Mouse (Mus musculus): ENCODE data around the gene Retreg3. TPM values are rescaled to one million over a fixed set of nuclear protein-coding genes. Genes with fewer than 3 reads are reported as not detected.

The Retreg3 gene
- polyA plus RNA-seq, 1 experiment, result 55.0 TPM

DNA sequence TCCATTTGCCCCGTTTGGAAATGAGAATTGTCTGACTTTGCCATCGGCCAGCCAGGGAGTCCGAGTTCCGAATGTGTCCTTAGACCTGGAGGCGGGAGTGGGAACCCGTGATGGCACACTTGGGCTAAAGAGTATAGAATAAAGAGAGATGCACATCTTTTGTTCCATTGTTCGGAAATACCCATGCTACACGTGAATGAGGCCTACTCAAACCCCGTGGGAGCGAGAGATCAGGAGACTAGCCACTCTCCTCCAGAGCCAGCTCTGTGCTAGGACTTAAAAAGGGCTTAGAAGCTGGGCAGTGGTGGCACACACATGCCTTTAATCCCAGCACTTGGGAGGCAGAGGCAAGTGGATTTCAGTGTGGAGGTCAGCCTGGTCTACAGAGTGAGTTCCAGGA is 60.2 kb downstream of the Retreg3 start:
- Histone ChIP-seq H3K36me3 (ENCODE audit: control insufficient read depth, insufficient read depth, low read length) (peaks cover 7% of the 10 kb centered on the region; the same call in 1 of the 2 replicates), H3K4me3 (ENCODE audit: low read depth, low read length) (no peak overlapping the region)

DNA sequence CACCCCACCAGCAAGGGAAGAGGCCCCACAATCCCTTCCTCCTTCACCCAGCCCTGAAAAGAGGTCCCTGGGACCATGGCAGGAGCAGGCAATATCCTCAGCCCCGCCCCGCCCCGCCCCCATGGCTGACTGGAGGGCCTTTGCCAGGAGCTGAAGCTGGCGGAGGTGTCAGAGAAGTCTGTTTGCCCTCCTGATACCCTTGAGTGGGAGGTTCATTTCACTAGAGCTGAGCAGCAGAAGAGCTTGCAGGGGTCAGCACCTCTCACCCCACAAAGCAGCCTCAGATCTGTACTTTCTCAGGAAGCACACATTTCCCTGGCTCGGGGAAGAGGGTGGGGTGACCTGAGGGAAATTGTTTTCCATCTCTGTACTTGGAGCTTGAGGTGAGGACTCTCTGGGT is 61.0 kb downstream of the Retreg3 start:
- no peak overlapping the region for H3K4me3 ChIP-seq (ENCODE audit: low read depth, low read length)
- 37% methylated on average over 5 of the region's 5 CpGs for WGBS
- H3K27me3 ChIP-seq (ENCODE audit: control insufficient read depth, insufficient read depth, low read length), result no peaks in the 10 kb centered on the region
- peaks cover 7% of the 10 kb centered on the region; the same call in 1 of the 2 replicates for H3K36me3 ChIP-seq (ENCODE audit: control insufficient read depth, insufficient read depth, low read length)
- peaks cover 43% of the 10 kb centered on the region for H3K4me1 ChIP-seq (ENCODE audit: control insufficient read depth, insufficient read depth, insufficient read length, low read length)
- no peak for TF ChIP-seq CTCF (IDR thresholded peaks at IDR 0.05; ENCODE audit: extremely low read depth, insufficient read length, insufficient replicate concordance, low read depth, low read length)
- TF ChIP-seq POLR2A (IDR thresholded peaks at IDR 0.05; ENCODE audit: low read depth, low read length), result no peak
- H3K27ac ChIP-seq (ENCODE audit: insufficient read depth, low read depth, low read length), result peak overlapping the region; percentile 88; the same call in 1 of the 2 replicates

More for the DNA sequence above, 60.2 kb downstream of the Retreg3 start:
- 89% methylated on average over 10 of the region's 10 CpGs for WGBS
- peaks cover 49% of the 10 kb centered on the region for H3K4me1 ChIP-seq (ENCODE audit: control insufficient read depth, insufficient read depth, insufficient read length, low read length)
- no peaks in the 10 kb centered on the region for H3K27me3 ChIP-seq (ENCODE audit: control insufficient read depth, insufficient read depth, low read length)
- peak overlapping the region; percentile 88 for H3K27ac ChIP-seq (ENCODE audit: insufficient read depth, low read depth, low read length)
- TF ChIP-seq POLR2A (IDR thresholded peaks at IDR 0.05; ENCODE audit: low read depth, low read length) (no peak), CTCF (IDR thresholded peaks at IDR 0.05; ENCODE audit: extremely low read depth, insufficient read length, insufficient replicate concordance, low read depth, low read length) (no peak)

DNA sequence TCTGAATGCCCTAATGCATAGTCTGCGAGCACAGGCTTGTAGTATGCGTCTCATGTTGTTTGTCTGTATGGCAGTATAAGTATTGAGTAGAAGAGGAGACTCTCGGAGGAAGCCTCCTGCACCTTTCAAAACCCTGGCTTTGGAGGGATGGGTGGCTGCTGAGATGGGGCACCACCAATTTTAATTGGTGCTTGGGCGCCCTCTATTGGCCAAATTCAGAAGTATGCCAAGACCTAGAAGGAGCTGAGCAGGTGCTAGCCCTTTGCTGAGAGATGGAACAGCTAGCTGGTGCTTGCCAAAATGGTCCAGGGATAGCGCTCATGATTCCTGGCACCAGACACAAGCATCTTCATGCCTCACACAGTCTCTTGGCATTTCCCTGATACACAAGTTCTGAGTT is 61.8 kb downstream of the Retreg3 start:
- peaks cover 4% of the 10 kb centered on the region; the same call in 1 of the 2 replicates for H3K36me3 ChIP-seq (ENCODE audit: control insufficient read depth, insufficient read depth, low read length)
- WGBS, result 19% methylated on average over 5 of the region's 5 CpGs
- no peaks in the 10 kb centered on the region for H3K27me3 ChIP-seq (ENCODE audit: control insufficient read depth, insufficient read depth, low read length)
- H3K4me3 ChIP-seq (ENCODE audit: low read depth, low read length), result no peak overlapping the region
- H3K27ac ChIP-seq (ENCODE audit: insufficient read depth, low read depth, low read length), result peak overlapping the region; percentile 73; the same call in 1 of the 2 replicates
- H3K4me1 ChIP-seq (ENCODE audit: control insufficient read depth, insufficient read depth, insufficient read length, low read length), result peaks cover 40% of the 10 kb centered on the region
- peak; percentile 86; the same call in 1 of the 2 replicates for TF ChIP-seq CTCF (IDR thresholded peaks at IDR 0.05; ENCODE audit: extremely low read depth, insufficient read length, insufficient replicate concordance, low read depth, low read length)
- TF ChIP-seq POLR2A (IDR thresholded peaks at IDR 0.05; ENCODE audit: low read depth, low read length), result no peak

DNA sequence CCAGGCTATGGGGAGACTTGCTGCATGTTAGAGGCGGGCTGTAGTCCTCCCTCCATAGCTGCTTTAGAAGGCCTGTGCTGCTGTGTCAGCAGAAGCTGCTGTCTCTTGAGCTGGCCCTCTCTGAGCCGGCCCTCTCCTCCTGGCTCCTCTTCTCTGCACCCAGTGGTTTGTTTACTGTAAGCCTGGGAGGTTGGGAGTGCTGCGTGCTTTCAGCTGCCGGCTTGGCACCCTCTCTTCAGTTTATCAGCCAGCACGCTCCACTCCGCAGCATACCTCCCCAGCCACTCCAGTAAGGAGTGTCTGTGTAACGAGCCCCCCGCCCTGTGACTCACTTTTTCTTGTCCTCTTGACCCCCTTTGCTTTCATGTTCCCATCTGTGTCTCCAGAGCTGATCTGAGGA is 62.8 kb downstream of the Retreg3 start:
- H3K4me1 ChIP-seq (ENCODE audit: control insufficient read depth, insufficient read depth, insufficient read length, low read length), result peaks cover 39% of the 10 kb centered on the region
- peaks cover 3% of the 10 kb centered on the region; the same call in 1 of the 2 replicates for H3K36me3 ChIP-seq (ENCODE audit: control insufficient read depth, insufficient read depth, low read length)
- H3K27me3 ChIP-seq (ENCODE audit: control insufficient read depth, insufficient read depth, low read length), result no peaks in the 10 kb centered on the region
- TF ChIP-seq CTCF (IDR thresholded peaks at IDR 0.05; ENCODE audit: extremely low read depth, insufficient read length, insufficient replicate concordance, low read depth, low read length) (no peak), POLR2A (IDR thresholded peaks at IDR 0.05; ENCODE audit: low read depth, low read length) (no peak; the same call in 1 of the 2 replicates)
- H3K27ac ChIP-seq (ENCODE audit: insufficient read depth, low read depth, low read length), result peak overlapping the region; percentile 73
- H3K4me3 ChIP-seq (ENCODE audit: low read depth, low read length), result no peak overlapping the region
- WGBS, result 13% methylated on average over 8 of the region's 8 CpGs

DNA sequence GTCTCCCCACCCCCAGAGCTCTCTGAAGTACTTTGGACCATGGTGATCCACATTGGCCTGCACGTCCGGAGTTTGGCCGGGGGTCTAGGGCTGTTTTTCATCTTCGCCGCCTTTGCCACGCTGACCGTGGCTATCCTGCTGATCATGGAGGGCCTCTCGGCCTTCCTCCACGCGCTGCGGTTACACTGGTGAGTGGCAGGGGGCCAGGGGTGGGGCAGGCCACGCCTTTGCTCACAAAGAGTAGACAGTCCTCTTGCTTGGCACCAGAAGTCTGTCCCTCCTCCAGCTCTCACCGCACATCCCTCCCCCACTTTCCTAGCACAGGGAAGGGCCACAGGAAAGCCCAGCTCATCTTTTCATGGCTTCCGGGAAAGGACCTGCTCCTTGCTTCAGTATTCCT is 64.3 kb downstream of the Retreg3 start:
- Histone ChIP-seq H3K4me1 (ENCODE audit: control insufficient read depth, insufficient read depth, insufficient read length, low read length) (peaks cover 39% of the 10 kb centered on the region), H3K27ac (ENCODE audit: insufficient read depth, low read depth, low read length) (no peak overlapping the region), H3K4me3 (ENCODE audit: low read depth, low read length) (no peak overlapping the region), H3K27me3 (ENCODE audit: control insufficient read depth, insufficient read depth, low read length) (no peaks in the 10 kb centered on the region), H3K36me3 (ENCODE audit: control insufficient read depth, insufficient read depth, low read length) (peaks cover 4% of the 10 kb centered on the region; the same call in 1 of the 2 replicates)
- WGBS, result 44% methylated on average over 14 of the region's 14 CpGs
- no peak for TF ChIP-seq CTCF (IDR thresholded peaks at IDR 0.05; ENCODE audit: extremely low read depth, insufficient read length, insufficient replicate concordance, low read depth, low read length)
- TF ChIP-seq POLR2A (IDR thresholded peaks at IDR 0.05; ENCODE audit: low read depth, low read length), result no peak

DNA sequence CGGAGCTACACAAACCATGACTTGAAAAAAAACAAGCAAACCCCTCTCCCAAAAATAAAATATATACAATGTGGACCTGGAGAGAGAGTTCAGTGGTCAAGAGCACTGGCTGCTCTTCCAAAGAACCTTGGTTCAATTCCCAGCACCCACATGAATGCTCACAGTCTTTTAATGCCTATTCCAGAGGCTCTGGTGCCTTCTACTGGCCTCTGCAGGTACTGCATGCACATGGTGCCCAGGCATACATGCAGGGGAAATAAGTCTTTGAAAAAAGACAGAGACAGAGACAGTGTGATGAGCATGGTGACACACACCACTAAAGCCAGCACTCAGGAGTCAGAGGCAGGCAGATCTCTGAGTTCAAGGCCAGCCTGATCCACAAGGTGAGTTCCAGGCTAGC is 65.7 kb downstream of the Retreg3 start:
- no peaks in the 10 kb centered on the region for H3K27me3 ChIP-seq (ENCODE audit: control insufficient read depth, insufficient read depth, low read length)
- 98% methylated on average over 1 of the region's 1 CpGs for WGBS

DNA sequence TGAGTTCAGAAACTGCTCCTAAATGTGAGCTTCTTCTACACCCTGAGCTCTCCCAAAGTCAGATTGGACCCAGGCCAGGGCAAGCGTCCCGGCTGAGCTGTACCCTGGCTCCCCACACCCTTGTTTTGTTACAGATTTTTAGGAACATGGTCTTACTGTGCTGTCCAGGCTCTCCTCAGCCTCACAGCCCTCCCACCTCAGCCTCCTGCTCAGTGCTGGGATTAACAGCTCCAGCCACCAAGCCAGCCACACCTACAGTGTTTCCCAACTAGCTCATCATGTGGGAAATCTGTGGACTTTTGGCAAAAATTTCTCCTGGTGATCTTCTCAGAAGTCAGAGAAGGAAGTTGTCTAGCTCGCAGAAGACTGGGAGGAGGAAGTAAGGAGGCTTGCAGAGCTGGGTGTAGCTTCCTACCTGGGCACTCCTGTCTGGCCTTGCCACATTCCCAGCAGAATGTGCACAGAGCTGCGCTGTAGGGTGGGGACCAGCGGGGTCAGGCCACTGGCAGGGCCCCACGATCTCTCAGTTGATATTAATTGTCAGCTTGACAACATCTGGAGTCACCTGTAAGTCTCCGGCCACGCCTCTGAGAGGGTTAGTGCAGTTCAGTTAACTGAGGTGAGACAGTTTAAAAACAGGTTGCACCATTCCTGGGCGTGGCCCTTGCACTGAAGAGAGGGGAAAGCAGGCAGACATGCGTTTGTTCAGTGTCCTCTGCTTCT is 66.8 kb downstream of the Retreg3 start:
- TF ChIP-seq CTCF (IDR thresholded peaks at IDR 0.05; ENCODE audit: extremely low read depth, insufficient read length, insufficient replicate concordance, low read depth, low read length) (no peak), POLR2A (IDR thresholded peaks at IDR 0.05; ENCODE audit: low read depth, low read length) (no peak)
- peak overlapping the region; percentile 77 for H3K27ac ChIP-seq (ENCODE audit: insufficient read depth, low read depth, low read length)
- H3K27me3 ChIP-seq (ENCODE audit: control insufficient read depth, insufficient read depth, low read length), result no peaks in the 10 kb centered on the region
- 28% methylated on average over 10 of the region's 10 CpGs for WGBS
- peaks cover 37% of the 10 kb centered on the region for H3K4me1 ChIP-seq (ENCODE audit: control insufficient read depth, insufficient read depth, insufficient read length, low read length)
- no peak overlapping the region for H3K4me3 ChIP-seq (ENCODE audit: low read depth, low read length)
- peaks cover 17% of the 10 kb centered on the region for H3K36me3 ChIP-seq (ENCODE audit: control insufficient read depth, insufficient read depth, low read length)

More for the DNA sequence above, 65.7 kb downstream of the Retreg3 start:
- Histone ChIP-seq H3K4me1 (ENCODE audit: control insufficient read depth, insufficient read depth, insufficient read length, low read length) (peaks cover 39% of the 10 kb centered on the region), H3K27ac (ENCODE audit: insufficient read depth, low read depth, low read length) (no peak overlapping the region), H3K4me3 (ENCODE audit: low read depth, low read length) (no peak overlapping the region), H3K36me3 (ENCODE audit: control insufficient read depth, insufficient read depth, low read length) (peaks cover 10% of the 10 kb centered on the region; the same call in 1 of the 2 replicates)
- TF ChIP-seq POLR2A (IDR thresholded peaks at IDR 0.05; ENCODE audit: low read depth, low read length), result no peak
- TF ChIP-seq CTCF (IDR thresholded peaks at IDR 0.05; ENCODE audit: extremely low read depth, insufficient read length, insufficient replicate concordance, low read depth, low read length), result peak; percentile 44; the same call in 1 of the 2 replicates
